In the genomic region with DNA sequence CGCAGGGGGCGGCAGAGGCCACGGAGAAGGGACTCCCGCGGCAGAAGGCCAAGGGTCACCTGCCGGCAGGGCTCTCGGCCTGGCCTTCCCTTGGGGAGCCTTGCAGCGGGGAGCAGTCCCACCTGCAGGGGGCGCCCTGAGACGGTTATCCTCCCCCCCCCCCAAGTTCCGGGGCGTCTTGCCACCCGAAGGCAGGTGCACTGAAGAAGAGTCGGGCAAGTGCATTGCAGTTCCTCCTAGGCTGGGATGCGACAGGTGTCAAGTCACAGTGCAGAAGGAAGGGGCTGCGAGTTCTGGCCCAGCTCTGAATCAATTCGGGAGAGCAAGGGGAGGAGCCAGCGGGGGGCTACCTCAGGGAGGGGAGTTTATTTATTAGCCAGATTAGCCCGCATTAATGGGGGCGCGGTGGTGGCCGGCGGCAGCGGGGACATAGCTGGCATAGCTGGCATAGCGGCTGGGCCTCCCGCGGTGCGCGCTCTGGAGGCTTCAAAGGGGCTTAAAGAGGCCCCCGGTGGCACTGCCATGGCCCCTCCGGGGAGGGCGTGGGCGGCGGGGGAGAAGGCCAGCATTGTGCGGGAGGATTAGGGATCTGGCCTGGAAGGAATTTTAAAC, we compare ENCODE assay signal across 9 mouse cellular contexts.
DNase-seq lines count a peak whose midpoint lies in the region; ATAC-seq and TF ChIP-seq lines count a peak whose summit lies in the region.
"Had no signal": no experiment of that assay in that cellular context is flagged by ENCODE, and none has a peak within 500 bp of the region (broad histone marks: within the 10 kb centered on the region; RNA-seq: fewer than 3 reads in every experiment).

No protein-coding gene starts in this region.

- WGBS in embryonic facial prominence, embryonic 14.5 days: 1% methylated on average over 19 of the region's 35 CpGs
- 14% methylated on average over 35 of the region's 35 CpGs for WGBS in intestine, embryonic 16.5 days
- WGBS in liver, embryonic 16.5 days (ENCODE audit: insufficient replicate concordance): 20% methylated on average over 35 of the region's 35 CpGs
- WGBS in stomach, postnatal 0 days: 17% methylated on average over 29 of the region's 35 CpGs

- peak; percentile 67 for TF ChIP-seq CTCF in stomach, postnatal 0 days (IDR thresholded peaks at IDR 0.05; ENCODE audit: low read depth)

- H3K9me3 ChIP-seq in embryonic facial prominence, embryonic 14.5 days (ENCODE audit: control insufficient read depth, low read length): peaks cover under 1% of the 10 kb centered on the region; the same call in 1 of the 2 replicates
- no peaks in the 10 kb centered on the region for H3K9me3 ChIP-seq in intestine, embryonic 16.5 days (ENCODE audit: control insufficient read depth, low read length)
- no peaks in the 10 kb centered on the region for H3K9me3 ChIP-seq in liver, embryonic 16.5 days (replicated peaks; ENCODE audit: control insufficient read depth, low read length)
- no peaks in the 10 kb centered on the region for H3K9me3 ChIP-seq in stomach, postnatal 0 days (ENCODE audit: control insufficient read depth, low read length)

- H3K27ac ChIP-seq in embryonic facial prominence, embryonic 14.5 days (replicated peaks; ENCODE audit: low read depth, low read length): no peak overlapping the region; the same call in 1 of the 2 replicates
- no peak overlapping the region for H3K27ac ChIP-seq in intestine, embryonic 16.5 days (ENCODE audit: low read length)
- no peak overlapping the region for H3K27ac ChIP-seq in liver, embryonic 16.5 days (ENCODE audit: low read length)
- H3K27ac ChIP-seq in stomach, postnatal 0 days (replicated peaks): no peak overlapping the region

- H3K27me3 ChIP-seq in embryonic facial prominence, embryonic 14.5 days (replicated peaks; ENCODE audit: control insufficient read depth, insufficient read depth, low read length): peaks cover 7% of the 10 kb centered on the region; the same call in 1 of the 2 replicates
- H3K27me3 ChIP-seq in intestine, embryonic 16.5 days (replicated peaks; ENCODE audit: control insufficient read depth, insufficient read depth, low read length): 0 out of 2 replicates have a peak, but pooled peaks cover 3% of the 10 kb centered on the region
- peaks cover 15% of the 10 kb centered on the region for H3K27me3 ChIP-seq in liver, embryonic 16.5 days (ENCODE audit: control insufficient read depth, insufficient read depth, low read depth, low read length)
- no peaks in the 10 kb centered on the region for H3K27me3 ChIP-seq in stomach, postnatal 0 days (ENCODE audit: control insufficient read depth, insufficient read depth, low read length)

- H3K4me1 ChIP-seq in embryonic facial prominence, embryonic 14.5 days (ENCODE audit: control insufficient read depth, insufficient read depth, low read length): peaks cover 26% of the 10 kb centered on the region
- peaks cover 24% of the 10 kb centered on the region for H3K4me1 ChIP-seq in intestine, embryonic 16.5 days (ENCODE audit: control insufficient read depth, insufficient read depth, low read length)
- no peaks in the 10 kb centered on the region; the same call in 1 of the 2 replicates for H3K4me1 ChIP-seq in liver, embryonic 16.5 days (ENCODE audit: control insufficient read depth, low read depth, low read length)
- H3K4me1 ChIP-seq in stomach, postnatal 0 days (replicated peaks; ENCODE audit: control insufficient read depth, insufficient read depth): no peaks in the 10 kb centered on the region

- peak overlapping the region; percentile 29 for H3K4me2 ChIP-seq in embryonic facial prominence, embryonic 14.5 days (ENCODE audit: low read depth, low read length)
- H3K4me2 ChIP-seq in intestine, embryonic 16.5 days (ENCODE audit: low read depth, low read length): peak overlapping the region; percentile 14; the same call in 1 of the 2 replicates
- 0 out of 2 replicates have a peak overlapping the region, but pooled peaks have one; percentile 6 for H3K4me2 ChIP-seq in liver, embryonic 16.5 days (ENCODE audit: low read depth, low read length)
- no peak overlapping the region for H3K4me2 ChIP-seq in stomach, postnatal 0 days (replicated peaks; ENCODE audit: low read depth)

- peak; percentile 55 for DNase-seq in right cerebral cortex, postnatal 4 days
- no peak for DNase-seq in right cerebral cortex, postnatal 25 days
- DNase-seq in embryonic facial prominence, embryonic 14.5 days (ENCODE audit: low spot score): peak; percentile 78
- DNase-seq in stomach, postnatal 0 days (ENCODE audit: low spot score): peak; percentile 57
- no peak for DNase-seq in ovary, postnatal 36 days (ENCODE audit: low spot score)
- no peak for DNase-seq in MN1 (ENCODE audit: low spot score)

- TF ChIP-seq EP300 in stomach, postnatal 0 days (optimal IDR thresholded peaks at IDR 0.05): no peak

- no peaks in the 10 kb centered on the region for H3K36me3 ChIP-seq in embryonic facial prominence, embryonic 14.5 days (ENCODE audit: control insufficient read depth, insufficient read depth, low read length)
- H3K36me3 ChIP-seq in intestine, embryonic 16.5 days (ENCODE audit: control insufficient read depth, insufficient read depth, low read length): no peaks in the 10 kb centered on the region
- no peaks in the 10 kb centered on the region for H3K36me3 ChIP-seq in liver, embryonic 16.5 days (ENCODE audit: control insufficient read depth, insufficient read depth)
- no peaks in the 10 kb centered on the region; the same call in 1 of the 2 replicates for H3K36me3 ChIP-seq in stomach, postnatal 0 days (ENCODE audit: control insufficient read depth, insufficient read depth, low read length)

- ATAC-seq in embryonic facial prominence, embryonic 14.5 days (ENCODE audit: low read depth): peak; percentile 64
- peak; percentile 29; the same call in 1 of the 2 replicates for ATAC-seq in intestine, embryonic 16.5 days
- ATAC-seq in liver, embryonic 16.5 days (ENCODE audit: low read depth): no peak
- no peak for ATAC-seq in stomach, postnatal 0 days (ENCODE audit: low FRiP score, low TSS enrichment)

- peak overlapping the region; percentile 8; the same call in 1 of the 2 replicates for H3K9ac ChIP-seq in embryonic facial prominence, embryonic 14.5 days (ENCODE audit: low read depth, low read length)
- H3K9ac ChIP-seq in intestine, embryonic 16.5 days (ENCODE audit: low read depth, low read length): no peak overlapping the region
- no peak overlapping the region for H3K9ac ChIP-seq in liver, embryonic 16.5 days (ENCODE audit: low read depth, low read length)
- no peak overlapping the region for H3K9ac ChIP-seq in stomach, postnatal 0 days (ENCODE audit: low read length)

- H3K4me3 ChIP-seq in embryonic facial prominence, embryonic 14.5 days (ENCODE audit: low read depth, low read length): no peak overlapping the region; the same call in 1 of the 2 replicates
- peak overlapping the region; percentile 3; the same call in 1 of the 2 replicates for H3K4me3 ChIP-seq in intestine, embryonic 16.5 days (ENCODE audit: low read length)
- H3K4me3 ChIP-seq in liver, embryonic 16.5 days (ENCODE audit: low read depth, low read length): no peak overlapping the region
- H3K4me3 ChIP-seq in stomach, postnatal 0 days (ENCODE audit: low read depth, low read length): no peak overlapping the region
- H3K4me3 ChIP-seq: erythroblast, embryonic 14.5 days had no signal

Comparison
In these comparisons a context has a peak if more than half of its experiments do, and no peak if none do; other contexts are left out.
1. DNase-seq: peak in right cerebral cortex, postnatal 4 days (single experiment), embryonic facial prominence, embryonic 14.5 days (single experiment) and stomach, postnatal 0 days (single experiment); none in right cerebral cortex, postnatal 25 days (single experiment), ovary, postnatal 36 days (single experiment) and MN1 (single experiment).
2. ATAC-seq: peak in embryonic facial prominence, embryonic 14.5 days (single experiment) and intestine, embryonic 16.5 days (single experiment); none in liver, embryonic 16.5 days (single experiment) and stomach, postnatal 0 days (single experiment).